In the genomic region with DNA sequence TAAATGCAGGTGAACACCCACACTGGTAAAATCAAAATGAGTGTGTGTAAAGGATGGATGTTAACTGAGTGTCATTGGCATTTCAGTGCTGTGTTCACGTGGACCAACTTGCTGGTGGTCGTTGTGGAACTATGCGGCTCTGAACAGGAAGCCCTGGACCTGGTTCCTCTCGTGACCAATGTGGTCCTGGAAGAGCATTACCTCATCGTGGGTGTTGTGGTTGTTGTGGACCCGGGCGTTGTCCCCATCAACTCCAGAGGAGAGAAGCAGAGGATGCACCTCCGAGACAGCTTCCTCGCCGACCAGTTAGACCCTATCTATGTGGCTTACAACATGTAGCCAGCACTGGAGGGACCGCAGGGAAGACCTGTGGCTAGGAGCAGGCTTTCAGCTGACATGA, we compare ENCODE assay signal across 20 mouse cellular contexts.
"Had no signal": no experiment of that assay in that cellular context is flagged by ENCODE, and none has a peak within 500 bp of the region (broad histone marks: within the 10 kb centered on the region; RNA-seq: fewer than 3 reads in every experiment).

No protein-coding gene starts in this region.

- H3K4me1 ChIP-seq: limb, embryonic 12.5 days; limb, embryonic 15.5 days; liver, embryonic 15.5 days; midbrain, embryonic 12.5 days; midbrain, embryonic 15.5 days; neural tube, embryonic 12.5 days; neural tube, embryonic 15.5 days had no signal

- H3K27ac ChIP-seq: kidney, postnatal 0 days; layer of hippocampus, adult 2 months; limb, embryonic 12.5 days; limb, embryonic 15.5 days; liver, embryonic 12.5 days; liver, embryonic 15.5 days; midbrain, embryonic 12.5 days; midbrain, embryonic 15.5 days; neural tube, embryonic 12.5 days; neural tube, embryonic 15.5 days had no signal

- ATAC-seq: intestine, embryonic 16.5 days; liver, embryonic 12.5 days; lung, postnatal 0 days; midbrain, embryonic 15.5 days had no signal

- DNase-seq: kidney, adult 18-20 months; kidney, postnatal 25 days; layer of hippocampus, adult 9-11 months; left cerebral cortex, postnatal 4 days; lung, embryonic 14.5 days; retina, postnatal 1 day; thymus, adult 18-20 months; thymus, postnatal 36 days had no signal

- H3K4me3 ChIP-seq: layer of hippocampus, adult 2 months; limb, embryonic 12.5 days; limb, embryonic 15.5 days; liver, embryonic 12.5 days; liver, embryonic 15.5 days; midbrain, embryonic 12.5 days; midbrain, embryonic 15.5 days; neural tube, embryonic 12.5 days; neural tube, embryonic 15.5 days had no signal
